Mouse (Mus musculus) myocyte (in vitro differentiated cells): ENCODE data around the gene Gm4981.
"Not testable (repeated sequence)": the region's sequence is repeated elsewhere in the genome, so short reads cannot be mapped to it uniquely, and the experiment has no call there.

Experiments used
- CEBPB ChIP-seq: IDR thresholded peaks from 2 replicates; pipeline ENCODE4 v1.6.1; 2011; ENCODE audit warnings: mild to moderate bottlenecking, moderate library complexity; ENCODE audit not compliant: poor library complexity, insufficient read depth, severe bottlenecking
- E2F4 ChIP-seq: IDR thresholded peaks from one replicate; pipeline ENCODE4 v1.6.1; 2011; ENCODE audit warnings: mild to moderate bottlenecking, control low read depth, moderate library complexity; ENCODE audit not compliant: insufficient read depth
- MAX ChIP-seq: IDR thresholded peaks from one replicate; pipeline ENCODE4 v1.6.1; 2011; ENCODE audit warnings: low read depth, mild to moderate bottlenecking, control low read depth
- MYOD1 ChIP-seq, 3 experiments: IDR thresholded peaks; one replicate each; pipeline ENCODE4 v1.6.1; 2011; ENCODE audit warnings: control low read depth in 2 of 3, low read depth in 2 of 3, mild to moderate bottlenecking in 2 of 3, moderate library complexity in 1 of 3; ENCODE audit not compliant: insufficient read length in 2 of 3, control insufficient read depth in 1 of 3
- MYOG ChIP-seq, 3 experiments: IDR thresholded peaks; one replicate each; pipeline ENCODE4 v1.6.1; 2011; ENCODE audit warnings: control low read depth in 2 of 3, low read depth in 2 of 3, mild to moderate bottlenecking in 2 of 3; ENCODE audit not compliant: insufficient read length in 2 of 3, control insufficient read depth in 1 of 3, insufficient read depth in 1 of 3
- POLR2A ChIP-seq: IDR thresholded peaks from one replicate; pipeline ENCODE4 v1.6.1; 2011; ENCODE audit warnings: low read depth, mild to moderate bottlenecking, control low read depth, moderate library complexity; ENCODE audit not compliant: insufficient read length
- POLR2AphosphoS2 ChIP-seq: IDR thresholded peaks from one replicate; pipeline ENCODE4 v1.6.1; 2011; ENCODE audit warnings: low read depth, control low read depth; ENCODE audit not compliant: insufficient read length
- REST ChIP-seq: IDR thresholded peaks from one replicate; pipeline ENCODE4 v1.6.1; 2011; ENCODE audit warnings: mild to moderate bottlenecking, control low read depth, moderate library complexity; ENCODE audit not compliant: insufficient read depth, insufficient read length
- SRF ChIP-seq: IDR thresholded peaks from one replicate; pipeline ENCODE4 v1.6.1; 2011; ENCODE audit warnings: low read depth; ENCODE audit not compliant: control insufficient read depth, insufficient read length
- TCF12 ChIP-seq: IDR thresholded peaks from one replicate; pipeline ENCODE4 v1.6.1; 2011; ENCODE audit warnings: mild to moderate bottlenecking, control low read depth; ENCODE audit not compliant: poor library complexity, insufficient read depth, severe bottlenecking
- TCF3 ChIP-seq: IDR thresholded peaks from one replicate; pipeline ENCODE4 v1.6.1; 2011; ENCODE audit warnings: low read depth, control low read depth; ENCODE audit not compliant: insufficient read length
- USF1 ChIP-seq: IDR thresholded peaks from one replicate; pipeline ENCODE4 v1.6.1; 2011; ENCODE audit warnings: low read depth, mild to moderate bottlenecking, control low read depth, moderate library complexity

GRCm38 (mm10) chr10:58226357-58226756 is 10.1 kb downstream of the Gm4981 start:
- TF ChIP-seq MAX; SRF; POLR2A; TCF12; E2F4; MYOG (IDR thresholded peaks at IDR 0.05; ENCODE audit: control insufficient read depth in 1 of 3, insufficient read depth in 1 of 3, insufficient read length in 2 of 3, low read depth in 2 of 3); CEBPB; USF1; TCF3; POLR2AphosphoS2; REST; MYOD1 (IDR thresholded peaks at IDR 0.05; ENCODE audit: control insufficient read depth in 1 of 3, insufficient read length in 2 of 3, low read depth in 2 of 3): not testable (repeated sequence)
